Mouse (Mus musculus) embryonic facial prominence, embryonic 11.5 days (tissue): ENCODE data around the gene Dgcr8. TPM values are rescaled to one million over a fixed set of nuclear protein-coding genes. Genes with fewer than 3 reads are reported as not detected.

Experiments
- ATAC-seq: fragments of 200-750 bp; cut with Nextera tagmentation; replicated peaks from 2 replicates; pipeline ENCODE4 v1.8.0; 2017; ENCODE audit warnings: low read depth; ENCODE audit not compliant: insufficient number of reproducible peaks, low FRiP score, low TSS enrichment
- DNase-seq: peaks from one replicate; pipeline ENCODE4 v3.0.0-alpha.2; 2015; ENCODE audit warnings: low spot score
- H3K27ac ChIP-seq: fragments of 300-500 bp; sonication (generic); replicated peaks from 2 replicates; pipeline ENCODE4 v1.5.1; 2014; ENCODE audit warnings: mild to moderate bottlenecking, low read depth, low read length, control low read depth
- H3K27me3 ChIP-seq: fragments of 300-500 bp; sonication (generic); 2 replicates; pipeline ENCODE4 v1.6.1; 2014; ENCODE audit warnings: mild to moderate bottlenecking, low read length, moderate library complexity, mixed read lengths; ENCODE audit not compliant: control insufficient read depth, insufficient read depth
- H3K36me3 ChIP-seq: fragments of 300-500 bp; sonication (generic); replicated peaks from 2 replicates; pipeline ENCODE4 v1.6.1; 2014; ENCODE audit warnings: low read depth, mild to moderate bottlenecking, low read length, moderate library complexity, mixed read lengths; ENCODE audit not compliant: control insufficient read depth, insufficient read depth
- H3K4me1 ChIP-seq: fragments of 300-500 bp; sonication (generic); 2 replicates; pipeline ENCODE4 v1.6.1; 2014; ENCODE audit warnings: low read length, mixed read lengths; ENCODE audit not compliant: control insufficient read depth, insufficient read depth
- H3K4me2 ChIP-seq: fragments of 300-500 bp; sonication (generic); 2 replicates; pipeline ENCODE4 v1.6.1; 2014; ENCODE audit warnings: low read depth, mild to moderate bottlenecking, control low read depth, low read length, moderate library complexity
- H3K4me3 ChIP-seq: fragments of 300-500 bp; sonication (generic); 2 replicates; pipeline ENCODE4 v1.5.1; 2014; ENCODE audit warnings: low read depth, low read length, control low read depth
- H3K9ac ChIP-seq: fragments of 300-500 bp; sonication (generic); replicated peaks from 2 replicates; pipeline ENCODE4 v1.6.1; 2014; ENCODE audit warnings: mild to moderate bottlenecking, control low read depth, low read length
- H3K9me3 ChIP-seq: fragments of 300-500 bp; sonication (generic); replicated peaks from 2 replicates; pipeline ENCODE4 v1.6.1; 2016; ENCODE audit warnings: mild to moderate bottlenecking, low read length, inconsistent platforms, mixed read lengths; ENCODE audit not compliant: control insufficient read depth
- WGBS: fragments of 180-500 bp; shearing (Covaris S2); extraction: QIAGEN DNeasy Blood & Tissue Kit; methylation state at CpG from one replicate; pipeline ENCODE4 v1.1.7; 2014; 5-methylcytosine and 5-hydroxymethylcytosine counted together
- polyA plus RNA-seq: library from polyadenylated mRNA; unstranded; fragments of >200 nt; fragmentation: Nextera tagmentation; extraction: Ambion mirVana; gene quantifications from 2 replicates; pipeline ENCODE4 v1.2.1, GENCODE M21; 2014

Gene Dgcr8
- polyA plus RNA-seq, 1 experiment from 2014 or later, result 32.2 TPM

DNA sequence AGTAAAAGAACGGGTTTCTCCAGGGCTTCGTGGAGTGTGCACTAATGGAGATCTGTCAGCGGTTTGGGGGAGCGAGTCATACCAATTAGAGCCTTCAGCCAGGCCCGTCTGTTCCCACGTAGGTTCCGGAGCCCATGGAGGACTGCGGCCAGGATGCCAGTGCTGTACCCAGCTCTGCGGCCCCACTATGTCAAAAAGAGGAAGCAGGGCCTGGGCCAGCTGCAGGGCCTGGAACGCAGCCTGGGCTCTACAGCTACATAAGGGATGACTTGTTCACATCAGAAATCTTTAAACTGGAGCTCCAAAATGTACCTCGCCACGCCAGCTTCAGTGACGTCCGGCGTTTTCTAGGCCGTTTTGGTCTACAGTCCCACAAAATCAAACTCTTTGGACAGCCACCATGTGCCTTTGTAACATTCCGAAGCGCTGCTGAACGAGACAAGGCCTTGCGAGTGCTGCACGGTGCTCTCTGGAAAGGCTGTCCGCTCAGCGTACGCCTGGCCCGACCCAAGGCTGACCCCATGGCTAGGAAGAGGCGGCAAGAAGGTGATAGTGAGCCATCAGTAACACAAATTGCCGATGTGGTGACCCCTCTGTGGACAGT lies 39.6 kb downstream of the Dgcr8 start:
- ATAC-seq, result peak; percentile 20

DNA sequence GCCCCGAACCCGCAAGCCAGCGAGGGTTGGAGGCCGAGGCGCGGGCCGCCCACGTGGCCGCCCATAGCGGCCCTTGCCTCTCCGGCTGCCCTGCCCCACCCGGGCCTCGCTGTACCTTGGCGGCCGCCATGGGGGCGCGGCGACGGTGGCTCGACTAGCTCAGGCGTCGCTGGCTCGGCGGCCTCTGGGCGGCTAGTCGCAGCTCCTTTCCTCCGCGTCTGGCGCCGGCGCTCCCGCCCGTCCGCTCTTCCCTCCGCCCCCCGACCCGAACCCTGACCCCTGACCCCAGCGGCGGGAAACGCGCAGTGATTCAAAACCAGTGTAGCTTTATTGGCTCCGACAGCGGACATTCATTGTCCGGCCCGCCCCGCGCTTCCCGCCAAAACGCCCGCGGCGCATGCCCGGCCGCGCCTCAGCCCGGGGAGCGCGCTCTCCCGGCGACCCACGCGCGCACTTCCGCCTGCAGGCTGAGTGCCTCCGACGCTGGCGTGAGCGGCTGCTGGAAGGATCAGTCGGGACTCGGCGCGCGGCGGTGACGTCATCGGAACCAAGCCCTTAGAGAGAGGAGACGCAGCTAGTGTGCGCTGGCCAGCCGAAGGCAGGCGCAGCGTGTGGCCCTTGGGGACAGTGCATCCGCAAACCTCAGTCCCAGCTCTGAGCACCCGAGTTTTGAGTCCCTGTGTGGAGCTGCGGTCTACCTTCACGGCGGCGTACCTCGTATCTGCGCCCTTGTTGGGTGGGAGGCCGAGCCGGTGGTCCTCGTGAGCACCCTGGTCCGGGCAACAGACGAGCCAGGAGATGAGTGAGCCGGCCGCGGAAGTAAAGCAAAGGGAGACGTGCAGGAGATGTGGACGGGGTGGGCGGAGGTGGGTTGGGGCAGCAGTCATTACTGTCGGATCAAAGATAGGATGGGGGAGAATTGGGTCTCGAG lies 40.3 kb downstream of the Dgcr8 start, which contains the start of the genes Trmt2a and Ranbp1:
TSS of gene Trmt2a (plus strand) at position 247 of the 931 bp plus-strand sequence.
TSS of gene Ranbp1 (minus strand) at position 300 of the 931 bp plus-strand sequence.
- peak; percentile 94 for ATAC-seq
- Histone ChIP-seq H3K9ac (peak within 1 kb of the TSS; percentile 98), H3K4me3 (peak within 1 kb of the TSS; percentile 96), H3K27me3 (no peaks in the 10 kb centered on the region), H3K36me3 (peaks cover 16% of the 10 kb centered on the region), H3K9me3 (no peaks in the 10 kb centered on the region), H3K4me1 (0 out of 2 replicates have a peak, but pooled peaks cover 2% of the 10 kb centered on the region), H3K27ac (peak within 1 kb of the TSS; percentile 89), H3K4me2 (peak within 1 kb of the TSS; percentile 90)
- DNase-seq, result peak; percentile 99
- WGBS, result under 1% methylated on average over 100 of the region's 102 CpGs

More for the DNA sequence above, 39.6 kb downstream of the Dgcr8 start:
- Histone ChIP-seq H3K9ac (peak overlapping the region; percentile 98), H3K4me3 (peak overlapping the region; percentile 96), H3K4me1 (0 out of 2 replicates have a peak, but pooled peaks cover 2% of the 10 kb centered on the region), H3K27me3 (no peaks in the 10 kb centered on the region), H3K9me3 (no peaks in the 10 kb centered on the region), H3K27ac (peak overlapping the region; percentile 76), H3K4me2 (peak overlapping the region; percentile 90), H3K36me3 (peaks cover 16% of the 10 kb centered on the region)
- peak; percentile 27 for DNase-seq
- WGBS, result 9% methylated on average over 27 of the region's 27 CpGs

DNA sequence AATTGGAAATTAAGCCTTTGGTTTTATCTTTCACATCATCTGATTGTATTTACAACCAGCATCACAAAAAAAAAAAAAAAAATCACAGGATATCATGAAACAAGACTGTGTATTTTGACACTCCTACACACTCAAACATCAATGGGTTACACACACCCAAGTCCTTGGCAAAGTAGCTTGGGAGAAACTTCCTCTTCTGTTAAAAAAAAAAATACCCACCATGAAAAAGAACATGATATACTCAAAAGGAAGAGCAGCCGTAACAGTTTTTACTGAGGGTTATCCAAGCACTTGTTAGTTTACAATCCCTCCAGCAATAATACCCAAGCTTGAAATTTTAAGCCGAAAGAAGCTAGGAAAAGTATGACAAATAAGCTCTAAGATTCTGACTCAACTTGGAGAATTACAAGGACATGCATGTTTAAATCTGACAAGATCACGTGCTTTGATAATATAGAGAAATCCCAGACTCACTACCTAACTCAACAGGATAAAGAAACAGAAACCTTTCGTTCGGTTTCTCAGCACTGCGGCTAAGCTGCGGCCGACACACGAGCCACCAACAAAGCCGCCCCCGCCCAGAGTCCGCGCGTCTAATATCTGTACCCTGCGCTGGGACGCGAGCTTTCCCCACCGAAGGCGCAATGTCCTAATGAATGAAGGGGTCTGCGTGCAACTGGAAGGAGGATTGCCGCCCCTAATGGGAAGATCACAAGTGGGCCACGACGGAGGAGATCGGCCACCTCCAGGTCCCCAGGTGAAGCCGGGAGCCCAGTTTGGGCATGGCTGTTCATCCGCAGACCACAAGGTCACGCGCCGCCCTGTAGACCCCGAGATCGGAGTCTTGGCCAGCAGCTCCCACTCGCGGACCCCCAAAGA lies 41.3 kb downstream of the Dgcr8 start:
- peaks cover 21% of the 10 kb centered on the region for H3K36me3 ChIP-seq

DNA sequence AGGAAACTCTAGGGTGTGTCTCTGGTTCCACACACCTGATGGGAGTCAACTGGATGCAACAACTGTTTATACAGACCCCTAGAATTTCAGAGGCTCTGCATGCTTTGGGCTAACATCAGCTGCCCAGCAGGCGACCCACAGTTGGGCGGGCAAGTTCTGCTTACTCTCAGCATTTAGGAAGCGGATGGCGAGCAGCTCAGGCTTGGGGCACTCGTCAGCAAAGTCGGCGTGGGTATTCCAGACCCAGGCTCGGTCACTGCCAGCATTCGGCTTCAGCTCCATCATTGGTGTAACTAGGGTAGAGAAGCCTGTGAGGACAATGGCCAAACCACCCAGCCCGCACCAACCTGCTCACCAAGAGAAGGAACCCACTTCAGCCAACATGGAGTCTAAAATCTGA lies 47.5 kb downstream of the Dgcr8 start:
- H3K9me3 ChIP-seq, result no peaks in the 10 kb centered on the region
- H3K36me3 ChIP-seq, result peaks cover 34% of the 10 kb centered on the region
- no peak overlapping the region for H3K9ac ChIP-seq
- H3K4me1 ChIP-seq, result no peaks in the 10 kb centered on the region
- H3K27me3 ChIP-seq, result no peaks in the 10 kb centered on the region
- 94% methylated on average over 10 of the region's 10 CpGs for WGBS
- no peak overlapping the region for H3K27ac ChIP-seq
- DNase-seq (no peak), ATAC-seq (no peak)
- H3K4me2 ChIP-seq, result no peak overlapping the region
- no peak overlapping the region for H3K4me3 ChIP-seq

More for the DNA sequence above, 41.3 kb downstream of the Dgcr8 start:
- 0 out of 2 replicates have a peak, but pooled peaks cover 2% of the 10 kb centered on the region for H3K4me1 ChIP-seq
- peak overlapping the region; percentile 98 for H3K9ac ChIP-seq
- 1% methylated on average over 33 of the region's 33 CpGs for WGBS
- no peaks in the 10 kb centered on the region for H3K9me3 ChIP-seq
- H3K27ac ChIP-seq, result peak overlapping the region; percentile 89
- peak overlapping the region; percentile 96 for H3K4me3 ChIP-seq
- peak; percentile 49 for DNase-seq
- no peaks in the 10 kb centered on the region for H3K27me3 ChIP-seq
- ATAC-seq, result no peak
- peak overlapping the region; percentile 63 for H3K4me2 ChIP-seq

DNA sequence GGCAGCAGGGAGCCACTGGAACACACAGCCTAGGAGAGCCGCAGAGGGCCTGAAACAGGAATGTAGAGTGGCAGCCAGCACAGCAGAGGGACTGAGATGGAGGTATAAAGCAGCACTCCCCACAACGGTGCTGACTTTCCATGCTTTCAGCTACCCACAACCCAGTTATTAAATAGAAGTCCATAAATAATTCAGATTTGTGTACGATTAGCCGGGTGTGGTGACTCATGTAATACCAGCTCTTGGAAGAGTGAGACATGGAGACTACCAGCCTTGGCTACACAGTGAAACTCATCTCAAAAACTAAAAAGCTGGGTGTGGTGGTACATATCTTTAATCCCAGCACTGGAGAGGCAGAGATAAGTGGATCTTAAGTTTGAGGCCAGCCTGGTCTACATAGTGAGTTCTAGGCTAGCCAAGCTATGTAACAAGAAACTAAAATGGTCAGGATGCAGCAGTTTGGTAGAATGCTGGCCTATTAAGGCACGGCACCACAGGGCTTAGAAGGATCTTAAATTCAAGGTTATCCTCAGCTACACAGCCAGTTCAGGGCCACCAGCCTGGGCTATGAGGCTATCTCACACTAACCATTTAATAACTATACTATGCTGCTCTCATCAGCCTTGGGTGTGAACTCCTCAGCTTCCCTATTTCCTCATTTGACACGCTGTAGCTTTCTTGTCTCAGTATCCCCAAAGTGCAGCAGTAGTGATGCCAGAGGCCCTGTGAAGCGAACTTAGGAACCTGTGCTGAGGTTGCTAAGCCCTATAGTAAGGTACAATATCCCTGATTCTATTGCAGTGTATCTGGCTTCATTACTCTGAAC lies 52.2 kb downstream of the Dgcr8 start:
- Histone ChIP-seq H3K27ac (no peak overlapping the region), H3K27me3 (no peaks in the 10 kb centered on the region), H3K9me3 (no peaks in the 10 kb centered on the region), H3K4me2 (no peak overlapping the region), H3K9ac (no peak overlapping the region), H3K4me1 (no peaks in the 10 kb centered on the region), H3K4me3 (0 out of 2 replicates have a peak overlapping the region, but pooled peaks have one; percentile 5), H3K36me3 (peaks cover 12% of the 10 kb centered on the region; the same call in 1 of the 2 replicates)
- no peak for DNase-seq
- no peak for ATAC-seq
- WGBS, result 73% methylated on average over 7 of the region's 7 CpGs

DNA sequence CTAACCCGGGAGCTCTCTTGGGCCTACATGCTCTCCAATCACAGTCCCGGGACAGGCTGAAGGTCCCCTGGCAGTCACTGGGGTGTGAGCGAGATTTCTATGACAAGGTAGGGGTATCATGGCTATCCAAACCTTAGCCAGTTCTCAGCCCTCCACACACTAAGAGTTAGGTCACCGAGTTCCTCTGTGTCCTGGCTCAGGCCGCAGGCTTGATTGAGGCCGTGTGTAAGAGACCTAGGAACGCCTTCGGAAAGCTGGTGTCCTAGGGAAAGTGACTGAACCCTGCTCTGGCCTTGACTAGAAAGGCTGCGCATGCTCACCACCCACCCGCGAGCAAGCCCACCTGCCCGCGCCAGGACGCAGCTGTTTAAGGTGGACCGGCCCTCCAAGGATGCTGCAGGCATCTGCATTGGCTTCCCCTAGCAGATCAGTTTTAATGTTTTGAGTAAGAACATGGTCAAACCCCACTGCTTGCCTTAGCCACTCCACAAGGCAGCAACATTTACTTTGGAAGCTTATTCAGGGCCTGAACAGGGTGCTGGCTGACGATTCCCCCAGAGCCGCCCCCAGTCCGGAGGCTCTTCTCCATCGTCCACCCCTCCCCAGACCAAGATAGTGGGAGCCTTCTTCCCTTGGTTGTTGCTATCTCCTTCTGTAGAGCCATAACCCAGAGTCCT lies 53.5 kb downstream of the Dgcr8 start:
- no peaks in the 10 kb centered on the region for H3K4me1 ChIP-seq
- 4% methylated on average over 19 of the region's 19 CpGs for WGBS
- no peaks in the 10 kb centered on the region for H3K27me3 ChIP-seq
- peak overlapping the region; percentile 94 for H3K4me3 ChIP-seq
- no peaks in the 10 kb centered on the region for H3K9me3 ChIP-seq
- H3K9ac ChIP-seq, result peak overlapping the region; percentile 85
- peak; percentile 77 for DNase-seq
- peaks cover 9% of the 10 kb centered on the region; the same call in 1 of the 2 replicates for H3K36me3 ChIP-seq
- peak overlapping the region; percentile 71 for H3K27ac ChIP-seq
- ATAC-seq, result peak; percentile 58
- H3K4me2 ChIP-seq, result peak overlapping the region; percentile 82
